In genomic region chr16:91846089-91846741, GRCm38 (mm10) we compare ENCODE assay signal across 9 mouse cellular contexts.
DNase-seq lines count a peak whose midpoint lies in the region; ATAC-seq and TF ChIP-seq lines count a peak whose summit lies in the region.
"Had no signal": no experiment of that assay in that cellular context is flagged by ENCODE, and none has a peak within 500 bp of the region (broad histone marks: within the 10 kb centered on the region; RNA-seq: fewer than 3 reads in every experiment).

No protein-coding gene starts in this region.

- H3K27ac ChIP-seq in hindbrain, postnatal 0 days = peak overlapping the region; percentile 15; the same call in 1 of the 2 replicates
- no peak overlapping the region for H3K27ac ChIP-seq in hindbrain, embryonic 16.5 days (ENCODE audit: low read depth, low read length)
- H3K27ac ChIP-seq in embryonic facial prominence, embryonic 10.5 days (replicated peaks) = no peak overlapping the region
- no peak overlapping the region for H3K27ac ChIP-seq in intestine, embryonic 16.5 days (ENCODE audit: low read length)
- no peak overlapping the region for H3K27ac ChIP-seq in neural tube, embryonic 15.5 days (replicated peaks)

- H3K9me3 ChIP-seq in hindbrain, postnatal 0 days (ENCODE audit: low read length) = no peaks in the 10 kb centered on the region
- no peaks in the 10 kb centered on the region for H3K9me3 ChIP-seq in hindbrain, embryonic 16.5 days (ENCODE audit: control insufficient read depth, low read length)
- H3K9me3 ChIP-seq in embryonic facial prominence, embryonic 10.5 days = no peaks in the 10 kb centered on the region
- no peaks in the 10 kb centered on the region for H3K9me3 ChIP-seq in intestine, embryonic 16.5 days (ENCODE audit: control insufficient read depth, low read length)
- H3K9me3 ChIP-seq in neural tube, embryonic 15.5 days (replicated peaks) = no peaks in the 10 kb centered on the region

- no peak for DNase-seq in hindbrain, postnatal 0 days (ENCODE audit: low spot score)
- peak; percentile 22 for DNase-seq in embryonic facial prominence, embryonic 10.5 days (ENCODE audit: low spot score)
- DNase-seq in lung, postnatal 4 days = peak; percentile 63 to 84
- DNase-seq in right cerebral cortex, postnatal 36 days (ENCODE audit: low spot score in 2 of 2) = no peak
- DNase-seq: gastrocnemius, postnatal 36 days had no signal

- WGBS in hindbrain, postnatal 0 days = 26% methylated on average over 10 of the region's 10 CpGs
- 36% methylated on average over 10 of the region's 10 CpGs for WGBS in hindbrain, embryonic 16.5 days
- WGBS in embryonic facial prominence, embryonic 10.5 days = 64% methylated on average over 10 of the region's 10 CpGs
- 33% methylated on average over 10 of the region's 10 CpGs for WGBS in intestine, embryonic 16.5 days
- 27% methylated on average over 10 of the region's 10 CpGs for WGBS in neural tube, embryonic 15.5 days

- H3K36me3 ChIP-seq in hindbrain, postnatal 0 days (ENCODE audit: insufficient read depth, low read length) = peaks cover 21% of the 10 kb centered on the region; the same call in 1 of the 2 replicates
- H3K36me3 ChIP-seq in hindbrain, embryonic 16.5 days (ENCODE audit: control insufficient read depth, insufficient read depth, low read length) = peaks cover 29% of the 10 kb centered on the region
- H3K36me3 ChIP-seq in embryonic facial prominence, embryonic 10.5 days (replicated peaks) = peaks cover 93% of the 10 kb centered on the region
- H3K36me3 ChIP-seq in intestine, embryonic 16.5 days (ENCODE audit: control insufficient read depth, insufficient read depth, low read length) = peaks cover 3% of the 10 kb centered on the region; the same call in 1 of the 2 replicates
- peaks cover 48% of the 10 kb centered on the region for H3K36me3 ChIP-seq in neural tube, embryonic 15.5 days

- no peak overlapping the region for H3K4me2 ChIP-seq in hindbrain, postnatal 0 days (ENCODE audit: low read depth, low read length)
- H3K4me2 ChIP-seq in hindbrain, embryonic 16.5 days (ENCODE audit: low read length) = no peak overlapping the region
- H3K4me2 ChIP-seq in intestine, embryonic 16.5 days (ENCODE audit: low read depth, low read length) = no peak overlapping the region
- H3K4me2 ChIP-seq in neural tube, embryonic 15.5 days = no peak overlapping the region

- H3K4me3 ChIP-seq in hindbrain, postnatal 0 days (ENCODE audit: low read length) = no peak overlapping the region
- no peak overlapping the region for H3K4me3 ChIP-seq in hindbrain, embryonic 16.5 days (ENCODE audit: low read length)
- H3K4me3 ChIP-seq in embryonic facial prominence, embryonic 10.5 days = no peak overlapping the region
- H3K4me3 ChIP-seq in intestine, embryonic 16.5 days (ENCODE audit: low read length) = no peak overlapping the region
- no peak overlapping the region for H3K4me3 ChIP-seq in neural tube, embryonic 15.5 days (replicated peaks)

- no peak for TF ChIP-seq CTCF in hindbrain, postnatal 0 days (IDR thresholded peaks at IDR 0.05; ENCODE audit: low read depth)

- no peak overlapping the region for H3K9ac ChIP-seq in hindbrain, postnatal 0 days (replicated peaks; ENCODE audit: low read length)
- no peak overlapping the region for H3K9ac ChIP-seq in hindbrain, embryonic 16.5 days (ENCODE audit: low read depth, low read length)
- no peak overlapping the region for H3K9ac ChIP-seq in intestine, embryonic 16.5 days (ENCODE audit: low read depth, low read length)
- H3K9ac ChIP-seq in neural tube, embryonic 15.5 days (replicated peaks) = no peak overlapping the region

- no peak; the same call in 1 of the 2 replicates for ATAC-seq in hindbrain, postnatal 0 days
- no peak for ATAC-seq in hindbrain, embryonic 16.5 days
- peak; percentile 58 for ATAC-seq in intestine, embryonic 16.5 days
- no peak for ATAC-seq in neural tube, embryonic 15.5 days (ENCODE audit: low FRiP score)
- ATAC-seq in erythroid progenitor cell, adult 5-6 weeks (replicated peaks; ENCODE audit: low FRiP score, poor library complexity, severe bottlenecking) = no peak

- no peaks in the 10 kb centered on the region for H3K27me3 ChIP-seq in hindbrain, postnatal 0 days (ENCODE audit: insufficient read depth, low read length)
- H3K27me3 ChIP-seq in hindbrain, embryonic 16.5 days (replicated peaks; ENCODE audit: control insufficient read depth, insufficient read depth, low read length) = no peaks in the 10 kb centered on the region
- H3K27me3 ChIP-seq in embryonic facial prominence, embryonic 10.5 days (replicated peaks; ENCODE audit: low read depth, poor library complexity, severe bottlenecking) = no peaks in the 10 kb centered on the region
- H3K27me3 ChIP-seq in intestine, embryonic 16.5 days (replicated peaks; ENCODE audit: control insufficient read depth, insufficient read depth, low read length) = no peaks in the 10 kb centered on the region
- H3K27me3 ChIP-seq in neural tube, embryonic 15.5 days (replicated peaks) = no peaks in the 10 kb centered on the region

- H3K4me1 ChIP-seq in hindbrain, postnatal 0 days (ENCODE audit: insufficient read depth, low read length) = no peaks in the 10 kb centered on the region; the same call in 1 of the 2 replicates
- no peaks in the 10 kb centered on the region; the same call in none of the 2 replicates for H3K4me1 ChIP-seq in hindbrain, embryonic 16.5 days (ENCODE audit: control insufficient read depth, insufficient read depth, low read depth, low read length)
- peaks cover 11% of the 10 kb centered on the region for H3K4me1 ChIP-seq in embryonic facial prominence, embryonic 10.5 days
- H3K4me1 ChIP-seq in intestine, embryonic 16.5 days (ENCODE audit: control insufficient read depth, insufficient read depth, low read length) = peaks cover 3% of the 10 kb centered on the region; the same call in 1 of the 2 replicates
- 0 out of 2 replicates have a peak, but pooled peaks cover 5% of the 10 kb centered on the region for H3K4me1 ChIP-seq in neural tube, embryonic 15.5 days

Comparison
In these comparisons a context has a peak if more than half of its experiments do, and no peak if none do; other contexts are left out.
1. DNase-seq: peak in embryonic facial prominence, embryonic 10.5 days (single experiment) and lung, postnatal 4 days (2 of 2); none in hindbrain, postnatal 0 days (single experiment) and right cerebral cortex, postnatal 36 days (0 of 2).